Mouse (Mus musculus): Measurements from ENCODE around the gene Odc1. TPM values are rescaled to one million over a fixed set of nuclear protein-coding genes. Genes with fewer than 3 reads are reported as not detected.

Gene Odc1
- 143 and 144 TPM in 2 replicates for polyA plus RNA-seq (2014; fragmentation: Nextera tagmentation; extraction: Ambion mirVana)

DNA sequence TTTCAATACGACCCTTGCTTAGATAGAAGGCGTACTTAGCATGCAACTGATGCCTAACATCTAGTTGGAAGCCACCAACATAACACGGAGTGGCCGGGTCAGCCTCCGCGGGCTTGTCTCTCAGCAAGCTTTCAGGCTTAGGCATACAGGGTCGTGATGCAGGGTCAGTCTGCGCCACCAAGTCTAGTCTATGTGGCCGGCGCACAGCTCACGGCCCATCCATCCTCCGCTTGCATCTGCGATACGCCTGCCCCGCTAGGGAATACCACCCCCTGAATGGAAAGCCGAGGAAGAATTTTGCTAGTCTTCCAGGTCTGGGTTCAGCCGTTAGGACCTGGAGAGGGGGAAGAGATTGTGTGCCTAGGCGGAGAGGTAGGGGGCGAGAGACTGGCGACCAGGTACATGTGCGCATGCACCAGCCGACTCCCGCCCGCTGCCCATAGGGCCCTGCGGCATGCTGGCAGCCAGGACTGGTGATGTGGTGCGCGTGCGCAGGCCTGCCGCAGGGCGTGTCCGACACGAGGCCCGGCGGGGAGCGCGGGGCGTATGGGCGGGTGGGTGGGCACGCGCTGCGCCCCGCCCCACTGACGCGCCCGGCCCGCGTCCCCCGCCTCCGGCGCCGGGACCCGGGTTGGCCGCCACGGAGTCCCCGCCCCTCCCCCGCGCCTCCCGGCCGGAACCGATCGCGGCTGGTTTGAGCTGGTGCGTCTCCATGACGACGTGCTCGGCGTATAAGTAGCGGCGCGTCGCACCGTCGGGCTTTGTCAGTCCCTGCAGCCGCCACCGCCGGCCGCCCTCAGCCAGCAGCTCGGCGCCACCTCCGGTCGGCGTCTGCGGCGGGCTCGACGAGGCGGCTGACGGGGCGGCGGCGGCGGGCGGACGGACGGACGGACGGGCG is at the start of gene Odc1:
Odc1 (plus strand) TSS at position 586 of the 898 bp plus-strand sequence.
- ATAC-seq (ENCODE audit: low FRiP score) = peak; percentile 97
- Histone ChIP-seq H3K4me1 (replicated peaks; ENCODE audit: control insufficient read depth, insufficient read depth, low read length) (peaks cover 21% of the 10 kb centered on the region), H3K4me2 (replicated peaks) (peak within 1 kb of the TSS; percentile 77), H3K4me3 (replicated peaks; ENCODE audit: low read length) (peak within 1 kb of the TSS; percentile 94), H3K27ac (peak within 1 kb of the TSS; percentile 89), H3K9ac (peak within 1 kb of the TSS; percentile 90), H3K9me3 (ENCODE audit: control insufficient read depth, low read length) (no peaks in the 10 kb centered on the region), H3K36me3 (replicated peaks; ENCODE audit: control insufficient read depth, insufficient read depth) (peaks cover 23% of the 10 kb centered on the region), H3K27me3 (ENCODE audit: control insufficient read depth, insufficient read depth, low read length) (no peaks in the 10 kb centered on the region)
- peak; percentile 95 for DNase-seq (ENCODE audit: low spot score)
- 1% methylated on average over 83 of the region's 98 CpGs for WGBS

- Histone ChIP-seq H3K4me3 (replicated peaks; ENCODE audit: low read length) (no peak overlapping the region), H3K36me3 (replicated peaks; ENCODE audit: control insufficient read depth, insufficient read depth) (no peaks in the 10 kb centered on the region), H3K27ac (no peak overlapping the region), H3K27me3 (ENCODE audit: control insufficient read depth, insufficient read depth, low read length) (no peaks in the 10 kb centered on the region), H3K9ac (no peak overlapping the region), H3K4me2 (replicated peaks) (no peak overlapping the region), H3K4me1 (replicated peaks; ENCODE audit: control insufficient read depth, insufficient read depth, low read length) (peaks cover 7% of the 10 kb centered on the region; the same call in 1 of the 2 replicates), H3K9me3 (ENCODE audit: control insufficient read depth, low read length) (no peaks in the 10 kb centered on the region)
- ATAC-seq (ENCODE audit: low FRiP score) (no peak), DNase-seq (ENCODE audit: low spot score) (no peak)
- 76% methylated on average over 4 of the region's 4 CpGs for WGBS
These were observed 49.8 kb upstream of the Odc1 start for GRCm38 (mm10) chr12:17494809-17495208.

DNA sequence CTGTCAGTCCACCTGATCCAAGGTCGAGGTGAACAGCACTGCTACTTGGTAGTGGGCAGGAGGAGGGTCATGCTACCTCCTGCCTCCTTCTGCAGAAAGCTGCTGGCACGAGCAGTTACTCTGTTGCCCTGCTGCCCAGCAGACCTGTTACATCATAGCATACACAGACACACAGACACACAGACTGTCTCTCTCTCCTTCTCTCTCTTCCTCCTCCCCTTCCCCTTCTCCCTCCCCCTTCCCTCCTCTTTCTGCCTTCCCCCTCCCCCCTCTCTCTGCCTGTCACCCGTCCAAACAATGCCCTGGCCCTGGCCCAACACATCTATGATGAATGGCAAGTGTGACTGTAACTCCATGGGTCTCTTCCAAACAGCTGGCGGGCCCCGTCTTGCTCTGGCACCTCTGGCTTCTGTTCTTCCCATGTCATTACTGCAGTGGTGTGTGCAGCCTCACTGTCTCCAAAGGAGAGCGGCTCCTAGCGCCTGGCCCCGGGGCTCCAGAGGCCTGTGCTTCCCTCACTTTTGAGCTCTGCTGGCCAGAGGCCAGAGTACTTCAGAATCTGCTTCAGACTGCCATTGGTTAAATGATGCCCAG is 48.6 kb upstream of the Odc1 start:
- Histone ChIP-seq H3K9me3 (ENCODE audit: control insufficient read depth, low read length) (no peaks in the 10 kb centered on the region), H3K27me3 (ENCODE audit: control insufficient read depth, insufficient read depth, low read length) (no peaks in the 10 kb centered on the region), H3K36me3 (replicated peaks; ENCODE audit: control insufficient read depth, insufficient read depth) (no peaks in the 10 kb centered on the region), H3K4me1 (replicated peaks; ENCODE audit: control insufficient read depth, insufficient read depth, low read length) (peaks cover 7% of the 10 kb centered on the region; the same call in 1 of the 2 replicates), H3K27ac (no peak overlapping the region), H3K4me3 (replicated peaks; ENCODE audit: low read length) (no peak overlapping the region), H3K9ac (no peak overlapping the region), H3K4me2 (replicated peaks) (no peak overlapping the region)
- WGBS = 14% methylated on average over 8 of the region's 8 CpGs
- DNase-seq (ENCODE audit: low spot score) = peak; percentile 45
- peak; percentile 79; the same call in 1 of the 2 replicates for ATAC-seq (ENCODE audit: low FRiP score)

- no peaks in the 10 kb centered on the region for H3K27me3 ChIP-seq (ENCODE audit: control insufficient read depth, insufficient read depth, low read length)
- WGBS = 32% methylated on average over 2 of the region's 2 CpGs
- H3K4me1 ChIP-seq (replicated peaks; ENCODE audit: control insufficient read depth, insufficient read depth, low read length) = no peaks in the 10 kb centered on the region
- H3K9ac ChIP-seq = no peak overlapping the region
- no peaks in the 10 kb centered on the region for H3K36me3 ChIP-seq (replicated peaks; ENCODE audit: control insufficient read depth, insufficient read depth)
- no peak overlapping the region for H3K4me3 ChIP-seq (replicated peaks; ENCODE audit: low read length)
- ATAC-seq (ENCODE audit: low FRiP score) (no peak), DNase-seq (ENCODE audit: low spot score) (no peak)
- H3K9me3 ChIP-seq (ENCODE audit: control insufficient read depth, low read length) = no peaks in the 10 kb centered on the region
- H3K27ac ChIP-seq = no peak overlapping the region
- H3K4me2 ChIP-seq (replicated peaks) = no peak overlapping the region
These were observed 38.9 kb upstream of the Odc1 start for GRCm38 (mm10) chr12:17505620-17506074.

DNA sequence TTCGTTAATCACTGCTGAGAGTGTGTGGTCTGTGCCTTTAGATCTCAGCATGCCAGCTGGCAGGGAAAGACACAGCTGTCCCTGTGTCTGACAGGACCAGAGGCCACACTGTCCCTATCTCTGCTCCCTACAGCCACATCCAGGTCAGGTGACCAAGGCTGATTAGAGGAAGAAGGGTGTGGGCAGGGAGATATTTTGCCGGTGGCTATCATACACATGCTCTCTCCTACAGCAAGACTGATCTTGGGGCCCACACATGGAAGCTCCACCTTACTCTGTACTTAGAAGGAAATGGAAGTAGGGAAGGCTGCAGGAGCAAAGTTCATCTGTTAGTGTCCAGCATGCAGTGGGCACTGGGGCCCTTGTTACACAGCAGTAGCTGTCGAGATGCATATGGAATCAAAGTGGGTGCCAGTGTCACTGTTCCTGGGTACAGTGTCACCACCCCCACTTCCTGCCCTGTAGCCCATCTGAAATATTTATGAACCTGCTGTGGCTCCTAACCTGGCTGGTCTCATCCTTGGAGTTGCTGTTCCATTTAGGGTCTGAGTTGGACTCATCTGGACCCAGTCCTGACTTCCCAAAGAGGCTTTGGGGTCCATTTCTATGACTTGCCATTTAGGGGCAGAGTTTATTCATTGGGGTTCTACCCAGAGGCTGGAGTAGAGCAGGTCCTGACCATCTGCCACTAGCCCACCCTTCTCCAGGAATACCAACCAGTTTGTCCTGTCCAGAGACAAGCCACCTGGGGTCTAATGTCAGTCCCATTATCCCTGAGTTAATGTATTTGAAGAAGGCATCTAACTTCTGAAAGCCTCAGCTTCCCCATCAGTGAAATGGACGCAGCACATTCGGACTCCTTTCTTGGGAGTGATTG is 38.2 kb upstream of the Odc1 start:
- Histone ChIP-seq H3K4me1 (replicated peaks; ENCODE audit: control insufficient read depth, insufficient read depth, low read length) (no peaks in the 10 kb centered on the region), H3K27me3 (ENCODE audit: control insufficient read depth, insufficient read depth, low read length) (no peaks in the 10 kb centered on the region), H3K4me3 (replicated peaks; ENCODE audit: low read length) (no peak overlapping the region), H3K36me3 (replicated peaks; ENCODE audit: control insufficient read depth, insufficient read depth) (no peaks in the 10 kb centered on the region), H3K9ac (no peak overlapping the region), H3K27ac (no peak overlapping the region), H3K9me3 (ENCODE audit: control insufficient read depth, low read length) (no peaks in the 10 kb centered on the region), H3K4me2 (replicated peaks) (no peak overlapping the region)
- no peak for ATAC-seq (ENCODE audit: low FRiP score)
- 64% methylated on average over 5 of the region's 5 CpGs for WGBS
- no peak for DNase-seq (ENCODE audit: low spot score)

DNA sequence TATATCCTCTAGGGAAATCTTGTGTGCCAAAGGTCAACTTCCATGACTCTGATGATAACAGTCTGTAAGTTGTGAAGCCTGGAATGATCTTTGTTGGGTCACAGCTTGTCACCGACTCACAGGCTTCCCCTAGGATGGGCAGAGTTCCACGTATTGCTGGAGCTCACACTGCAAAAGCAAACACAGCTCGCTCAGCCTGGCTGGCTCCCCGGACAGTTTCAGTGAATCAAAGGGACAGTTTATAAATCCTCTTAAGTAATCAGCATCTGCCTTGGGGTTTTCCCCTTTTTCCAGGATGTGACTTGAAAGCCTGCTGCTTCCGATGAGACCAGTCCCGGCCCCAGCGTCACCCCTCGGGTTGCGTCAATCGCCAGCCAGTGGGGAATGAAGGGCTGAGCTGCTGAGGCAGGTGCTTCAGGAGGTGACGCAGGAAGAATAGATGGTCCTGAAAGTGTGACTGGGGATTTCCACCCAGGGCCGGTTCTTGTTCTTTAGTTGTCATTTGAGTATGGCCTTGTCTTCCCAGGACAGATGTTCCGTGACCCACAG is 37.5 kb upstream of the Odc1 start:
- no peak for ATAC-seq (ENCODE audit: low FRiP score)
- Histone ChIP-seq H3K27ac (no peak overlapping the region), H3K4me1 (replicated peaks; ENCODE audit: control insufficient read depth, insufficient read depth, low read length) (no peaks in the 10 kb centered on the region), H3K9me3 (ENCODE audit: control insufficient read depth, low read length) (no peaks in the 10 kb centered on the region), H3K4me2 (replicated peaks) (no peak overlapping the region), H3K9ac (no peak overlapping the region), H3K27me3 (ENCODE audit: control insufficient read depth, insufficient read depth, low read length) (no peaks in the 10 kb centered on the region), H3K36me3 (replicated peaks; ENCODE audit: control insufficient read depth, insufficient read depth) (no peaks in the 10 kb centered on the region), H3K4me3 (replicated peaks; ENCODE audit: low read length) (no peak overlapping the region)
- WGBS = 70% methylated on average over 13 of the region's 13 CpGs
- no peak for DNase-seq (ENCODE audit: low spot score)

DNA sequence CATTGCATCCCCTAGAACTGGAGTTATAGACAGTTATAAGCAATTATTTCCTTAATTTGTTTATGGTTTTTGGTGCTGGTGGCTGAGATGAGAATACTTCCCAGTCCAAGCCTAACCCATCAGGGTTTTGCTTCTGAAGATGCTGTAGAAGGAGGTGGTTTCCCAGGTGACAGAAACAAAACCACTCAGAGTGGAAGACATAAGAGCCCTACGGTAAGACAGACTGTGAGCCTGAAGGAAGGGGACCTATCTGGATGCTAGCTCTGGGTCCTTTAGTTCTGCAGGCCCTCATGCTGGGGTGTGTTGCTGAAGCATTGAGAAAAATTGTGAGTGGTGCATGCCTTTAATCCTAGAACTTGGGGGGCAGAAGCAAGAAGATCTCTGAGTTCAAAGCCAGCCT is 35.3 kb upstream of the Odc1 start:
- Histone ChIP-seq H3K27me3 (ENCODE audit: control insufficient read depth, insufficient read depth, low read length) (no peaks in the 10 kb centered on the region), H3K4me1 (replicated peaks; ENCODE audit: control insufficient read depth, insufficient read depth, low read length) (no peaks in the 10 kb centered on the region), H3K4me3 (replicated peaks; ENCODE audit: low read length) (no peak overlapping the region), H3K4me2 (replicated peaks) (no peak overlapping the region), H3K9me3 (ENCODE audit: control insufficient read depth, low read length) (no peaks in the 10 kb centered on the region), H3K36me3 (replicated peaks; ENCODE audit: control insufficient read depth, insufficient read depth) (no peaks in the 10 kb centered on the region), H3K27ac (no peak overlapping the region), H3K9ac (no peak overlapping the region)
- no peak for DNase-seq (ENCODE audit: low spot score)
- no peak for ATAC-seq (ENCODE audit: low FRiP score)
- 90% methylated on average over 1 of the region's 1 CpGs for WGBS

- 39% methylated on average over 12 of the region's 12 CpGs for WGBS
- Histone ChIP-seq H3K9me3 (ENCODE audit: control insufficient read depth, low read length) (no peaks in the 10 kb centered on the region), H3K36me3 (replicated peaks; ENCODE audit: control insufficient read depth, insufficient read depth) (no peaks in the 10 kb centered on the region), H3K9ac (no peak overlapping the region), H3K4me1 (replicated peaks; ENCODE audit: control insufficient read depth, insufficient read depth, low read length) (no peaks in the 10 kb centered on the region), H3K4me3 (replicated peaks; ENCODE audit: low read length) (no peak overlapping the region), H3K4me2 (replicated peaks) (no peak overlapping the region), H3K27me3 (ENCODE audit: control insufficient read depth, insufficient read depth, low read length) (no peaks in the 10 kb centered on the region), H3K27ac (no peak overlapping the region)
- DNase-seq (ENCODE audit: low spot score) = no peak
- ATAC-seq (ENCODE audit: low FRiP score) = no peak
These were observed 34.4 kb upstream of the Odc1 start for GRCm38 (mm10) chr12:17510158-17510557.
